Mouse (Mus musculus): Measurements from ENCODE around the gene Gm13288. TPM values are rescaled to one million over a fixed set of nuclear protein-coding genes. Genes with fewer than 3 reads are reported as not detected.
"Not testable (repeated sequence)": the region's sequence is repeated elsewhere in the genome, so short reads cannot be mapped to it uniquely, and the experiment has no call there.

Gene Gm13288
- polyA plus RNA-seq, 1 experiment = not detected

- not testable (repeated sequence) for H3K9me3 ChIP-seq (ENCODE audit: control insufficient read depth, low read length); H3K27me3 ChIP-seq (ENCODE audit: control insufficient read depth); H3K4me3 ChIP-seq (replicated peaks); H3K36me3 ChIP-seq (ENCODE audit: control insufficient read depth); H3K4me1 ChIP-seq (ENCODE audit: control insufficient read depth)
Observed at GRCm38 (mm10) chr4:88782335-88782734, 23.0 kb upstream of the Gm13288 start.

DNA sequence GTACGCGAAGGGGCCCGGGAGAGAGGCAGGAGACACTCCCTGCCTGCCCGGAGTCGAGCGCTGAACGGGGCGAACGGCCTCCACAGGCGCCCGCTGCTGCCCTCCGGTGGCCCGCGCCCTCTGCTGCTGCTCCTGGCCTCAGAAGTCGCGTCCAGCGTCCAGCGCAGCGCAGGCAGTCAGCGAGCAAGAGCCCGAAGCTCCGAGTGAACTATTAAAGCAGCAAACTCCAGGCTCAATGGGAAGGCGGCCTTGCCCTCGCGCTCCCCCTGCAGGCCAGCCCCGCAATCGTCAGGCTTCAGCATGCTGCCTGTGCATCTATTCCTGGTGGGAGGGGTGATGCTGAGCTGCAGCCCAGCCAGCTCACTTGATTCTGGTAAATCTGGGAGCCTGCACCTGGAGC, 19.9 kb upstream of the Gm13288 start, which contains the start of gene Gm13276:
TSS of gene Gm13276 (plus strand) at position 301 of the 400 bp plus-strand sequence.
- H3K9me3 ChIP-seq (ENCODE audit: control insufficient read depth, low read length); H3K36me3 ChIP-seq (ENCODE audit: control insufficient read depth); H3K27me3 ChIP-seq (ENCODE audit: control insufficient read depth); H3K4me1 ChIP-seq (ENCODE audit: control insufficient read depth); H3K4me3 ChIP-seq (replicated peaks): not testable (repeated sequence)

DNA sequence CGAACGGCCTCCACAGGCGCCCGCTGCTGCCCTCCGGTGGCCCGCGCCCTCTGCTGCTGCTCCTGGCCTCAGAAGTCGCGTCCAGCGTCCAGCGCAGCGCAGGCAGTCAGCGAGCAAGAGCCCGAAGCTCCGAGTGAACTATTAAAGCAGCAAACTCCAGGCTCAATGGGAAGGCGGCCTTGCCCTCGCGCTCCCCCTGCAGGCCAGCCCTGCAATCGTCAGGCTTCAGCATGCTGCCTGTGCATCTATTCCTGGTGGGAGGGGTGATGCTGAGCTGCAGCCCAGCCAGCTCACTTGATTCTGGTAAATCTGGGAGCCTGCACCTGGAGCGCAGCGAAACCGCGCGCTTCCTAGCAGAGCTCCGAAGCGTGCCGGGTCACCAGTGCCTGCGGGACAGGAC, 16.9 kb upstream of the Gm13288 start, which contains the start of gene Gm13277:
TSS of gene Gm13277 (plus strand) at position 231 of the 400 bp plus-strand sequence.
- H3K36me3 ChIP-seq (ENCODE audit: control insufficient read depth); H3K4me1 ChIP-seq (ENCODE audit: control insufficient read depth); H3K9me3 ChIP-seq (ENCODE audit: control insufficient read depth, low read length); H3K27me3 ChIP-seq (ENCODE audit: control insufficient read depth); H3K4me3 ChIP-seq (replicated peaks): not testable (repeated sequence)

GRCm38 (mm10) chr4:88791250-88791649, 14.1 kb upstream of the Gm13288 start, which contains the start of gene Gm13278:
Gene Gm13278, plus strand, starts transcription at chr4:88791550.
- not testable (repeated sequence) for H3K27me3 ChIP-seq (ENCODE audit: control insufficient read depth); H3K36me3 ChIP-seq (ENCODE audit: control insufficient read depth); H3K4me1 ChIP-seq (ENCODE audit: control insufficient read depth); H3K9me3 ChIP-seq (ENCODE audit: control insufficient read depth, low read length); H3K4me3 ChIP-seq (replicated peaks)

GRCm38 (mm10) chr4:88793936-88794675, 11.2 kb upstream of the Gm13288 start, which contains the start of gene Gm13275:
Gene Gm13275, plus strand, starts transcription at chr4:88794487.
- not testable (repeated sequence) for H3K4me3 ChIP-seq (replicated peaks); H3K36me3 ChIP-seq (ENCODE audit: control insufficient read depth); H3K4me1 ChIP-seq (ENCODE audit: control insufficient read depth); H3K27me3 ChIP-seq (ENCODE audit: control insufficient read depth); H3K9me3 ChIP-seq (ENCODE audit: control insufficient read depth, low read length)

DNA sequence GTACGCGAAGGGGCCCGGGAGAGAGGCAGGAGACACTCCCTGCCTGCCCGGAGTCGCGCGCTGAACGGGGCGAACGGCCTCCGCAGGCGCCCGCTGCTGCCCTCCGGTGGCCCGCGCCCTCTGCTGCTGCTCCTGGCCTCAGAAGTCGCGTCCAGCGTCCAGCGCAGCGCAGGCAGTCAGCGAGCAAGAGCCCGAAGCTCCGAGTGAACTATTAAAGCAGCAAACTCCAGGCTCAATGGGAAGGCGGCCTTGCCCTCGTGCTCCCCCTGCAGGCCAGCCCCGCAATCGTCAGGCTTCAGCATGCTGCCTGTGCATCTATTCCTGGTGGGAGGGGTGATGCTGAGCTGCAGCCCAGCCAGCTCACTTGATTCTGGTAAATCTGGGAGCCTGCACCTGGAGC, 8.2 kb upstream of the Gm13288 start, which contains the start of gene Gm13279:
TSS of gene Gm13279 (plus strand) at position 301 of the 400 bp plus-strand sequence.
- H3K27me3 ChIP-seq (ENCODE audit: control insufficient read depth); H3K36me3 ChIP-seq (ENCODE audit: control insufficient read depth); H3K4me1 ChIP-seq (ENCODE audit: control insufficient read depth); H3K9me3 ChIP-seq (ENCODE audit: control insufficient read depth, low read length); H3K4me3 ChIP-seq (replicated peaks): not testable (repeated sequence)

DNA sequence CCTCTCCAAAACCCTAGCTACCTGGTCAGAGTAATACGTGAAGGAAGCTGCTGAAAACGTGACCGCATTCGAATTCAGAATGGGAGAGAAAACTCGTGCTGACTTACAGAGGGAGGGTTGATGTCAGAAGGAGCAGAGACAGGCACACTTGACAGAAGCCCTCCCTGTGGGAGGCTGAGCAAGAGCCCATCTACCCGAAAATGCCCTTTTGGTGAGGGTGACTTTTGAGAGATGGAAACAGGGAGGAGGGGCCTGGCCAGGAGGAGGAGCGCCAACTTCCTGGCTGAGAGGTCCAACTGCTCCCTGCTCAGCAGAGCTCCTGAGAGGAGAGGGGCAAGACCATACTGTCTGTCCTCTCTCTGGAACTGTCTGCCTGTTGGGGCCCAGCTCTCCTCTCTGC, 6.0 kb upstream of the Gm13288 start, which contains the start of gene Gm13285:
TSS of gene Gm13285 (plus strand) at position 301 of the 400 bp plus-strand sequence.
- not testable (repeated sequence) for H3K4me3 ChIP-seq (replicated peaks); H3K4me1 ChIP-seq (ENCODE audit: control insufficient read depth); H3K27me3 ChIP-seq (ENCODE audit: control insufficient read depth); H3K9me3 ChIP-seq (ENCODE audit: control insufficient read depth, low read length); H3K36me3 ChIP-seq (ENCODE audit: control insufficient read depth)

- not testable (repeated sequence) for H3K4me3 ChIP-seq (replicated peaks); H3K36me3 ChIP-seq (ENCODE audit: control insufficient read depth); H3K4me1 ChIP-seq (ENCODE audit: control insufficient read depth); H3K27me3 ChIP-seq (ENCODE audit: control insufficient read depth); H3K9me3 ChIP-seq (ENCODE audit: control insufficient read depth, low read length)
Observed at GRCm38 (mm10) chr4:88802954-88803353, 2.4 kb upstream of the Gm13288 start, which contains the start of gene Gm13287. Gene Gm13287, plus strand, starts transcription at chr4:88803254.

GRCm38 (mm10) chr4:88805761-88806160, 430 bp downstream of the Gm13288 start:
- not testable (repeated sequence) for H3K27me3 ChIP-seq (ENCODE audit: control insufficient read depth); H3K4me1 ChIP-seq (ENCODE audit: control insufficient read depth); H3K4me3 ChIP-seq (replicated peaks); H3K36me3 ChIP-seq (ENCODE audit: control insufficient read depth); H3K9me3 ChIP-seq (ENCODE audit: control insufficient read depth, low read length)

GRCm38 (mm10) chr4:88815928-88816327, 10.6 kb downstream of the Gm13288 start, which contains the start of gene Ifna7:
Gene Ifna7, plus strand, starts transcription at chr4:88816228.
- TF ChIP-seq TAL1 (IDR thresholded peaks at IDR 0.05; ENCODE audit: low read length) = no peak
- TF ChIP-seq GATA1 (IDR thresholded peaks at IDR 0.05; ENCODE audit: low read length) = no peak
- H3K9me3 ChIP-seq (ENCODE audit: control insufficient read depth, low read length) = no peaks in the 10 kb centered on the region
- no peaks in the 10 kb centered on the region for H3K36me3 ChIP-seq (ENCODE audit: control insufficient read depth)

More at GRCm38 (mm10) chr4:88815928-88816327, 10.6 kb downstream of the Gm13288 start, which contains the start of gene Ifna7:
- Histone ChIP-seq H3K27me3 (ENCODE audit: control insufficient read depth) (no peaks in the 10 kb centered on the region), H3K4me3 (replicated peaks) (no peak within 1 kb of the TSS), H3K4me1 (ENCODE audit: control insufficient read depth) (no peaks in the 10 kb centered on the region)

Data from erythroblast, embryonic 14.5 days (primary cell).